Mouse (Mus musculus): ENCODE results near the gene Gck.
"Not testable (repeated sequence)": the region's sequence is repeated elsewhere in the genome, so short reads cannot be mapped to it uniquely, and the experiment has no call there.

The Gck gene

DNA sequence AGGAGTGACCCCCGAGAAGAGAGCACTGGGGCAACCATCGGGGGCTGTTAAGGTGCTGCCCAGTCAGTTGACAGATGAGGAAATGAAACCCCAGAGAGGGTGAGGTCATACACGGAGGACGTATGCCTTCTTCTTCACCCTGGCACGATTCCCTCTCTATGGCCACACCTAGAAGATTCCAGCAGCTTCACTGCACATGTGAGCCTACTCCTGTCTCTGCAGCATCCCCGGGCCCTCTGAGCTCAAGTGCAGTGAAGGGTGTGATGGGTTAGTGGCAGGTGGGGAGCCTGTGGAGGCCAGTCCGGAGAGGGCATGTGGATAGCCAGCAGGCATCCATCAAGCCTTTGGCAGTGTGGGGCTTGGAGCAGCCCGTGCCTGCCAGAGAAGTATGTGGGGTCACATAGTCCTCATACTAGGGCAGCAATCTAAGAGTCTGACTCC, 57.7 kb downstream of the Gck start:
- Histone ChIP-seq H3K4me1 (replicated peaks; ENCODE audit: low read depth, low read length) (peaks cover 26% of the 10 kb centered on the region), H3K4me3 (replicated peaks; ENCODE audit: low read length) (no peak overlapping the region), H3K36me3 (ENCODE audit: insufficient read depth, low read length) (no peaks in the 10 kb centered on the region), H3K9me3 (ENCODE audit: low read length) (no peaks in the 10 kb centered on the region), H3K27me3 (ENCODE audit: insufficient read depth, low read length) (peaks cover 40% of the 10 kb centered on the region)
- TF ChIP-seq NANOG (IDR thresholded peaks at IDR 0.05; ENCODE audit: borderline replicate concordance, low read length) (no peak), POU5F1 (IDR thresholded peaks at IDR 0.05; ENCODE audit: borderline replicate concordance, low read length) (no peak), CTCF (conservative IDR thresholded peaks at IDR 0.05; ENCODE audit: low read length) (no peak)

DNA sequence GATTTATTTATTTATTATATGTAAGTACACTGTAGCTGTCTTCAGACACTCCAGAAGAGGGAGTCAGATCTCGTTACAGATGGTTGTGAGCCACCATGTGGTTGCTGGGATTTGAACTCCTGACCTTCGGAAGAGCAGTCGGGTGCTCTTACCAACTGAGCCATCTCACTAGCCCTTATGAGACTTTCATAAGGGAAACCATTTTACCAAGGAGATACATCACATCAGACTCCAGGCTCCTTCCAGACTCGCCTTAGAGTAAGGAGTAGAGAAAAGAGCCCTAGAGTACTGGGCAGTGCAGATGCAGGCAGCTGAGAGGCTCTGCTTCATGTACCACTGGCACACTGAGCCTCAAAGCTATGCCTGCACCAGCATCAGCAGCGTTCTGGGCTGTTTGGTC, 61.3 kb downstream of the Gck start:
- H3K4me3 ChIP-seq (replicated peaks; ENCODE audit: low read length); H3K36me3 ChIP-seq (ENCODE audit: insufficient read depth, low read length); H3K9me3 ChIP-seq (ENCODE audit: low read length): not testable (repeated sequence)
- H3K27me3 ChIP-seq (ENCODE audit: insufficient read depth, low read length), result peaks cover 15% of the 10 kb centered on the region; the same call in 1 of the 2 replicates
- H3K4me1 ChIP-seq (replicated peaks; ENCODE audit: low read depth, low read length), result peaks cover 33% of the 10 kb centered on the region

DNA sequence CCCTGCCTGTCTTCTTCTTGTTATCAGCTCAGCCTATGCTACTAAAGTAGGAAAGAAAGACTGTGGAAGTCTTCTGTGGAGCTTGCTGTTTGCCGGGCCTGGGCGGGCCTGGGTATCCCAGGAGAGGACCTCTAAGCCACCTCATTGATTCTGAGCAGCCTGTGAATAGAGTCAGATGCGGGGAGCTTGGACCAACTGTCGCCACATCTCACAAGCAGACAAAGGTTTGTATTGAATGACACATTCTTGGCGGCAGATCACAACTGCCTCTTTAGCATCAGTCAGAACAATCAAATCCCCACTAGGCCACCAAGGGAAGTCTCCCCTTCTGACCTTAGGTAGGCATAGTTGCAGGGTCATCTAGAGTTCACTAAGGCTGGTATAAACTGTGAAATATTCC, 62.6 kb downstream of the Gck start:
- peak; percentile 82 for TF ChIP-seq NANOG (IDR thresholded peaks at IDR 0.05; ENCODE audit: borderline replicate concordance, low read length)
- TF ChIP-seq POU5F1 (IDR thresholded peaks at IDR 0.05; ENCODE audit: borderline replicate concordance, low read length), result no peak
- Histone ChIP-seq H3K4me3 (replicated peaks; ENCODE audit: low read length) (peak overlapping the region; percentile 54), H3K4me1 (replicated peaks; ENCODE audit: low read depth, low read length) (peaks cover 38% of the 10 kb centered on the region)

DNA sequence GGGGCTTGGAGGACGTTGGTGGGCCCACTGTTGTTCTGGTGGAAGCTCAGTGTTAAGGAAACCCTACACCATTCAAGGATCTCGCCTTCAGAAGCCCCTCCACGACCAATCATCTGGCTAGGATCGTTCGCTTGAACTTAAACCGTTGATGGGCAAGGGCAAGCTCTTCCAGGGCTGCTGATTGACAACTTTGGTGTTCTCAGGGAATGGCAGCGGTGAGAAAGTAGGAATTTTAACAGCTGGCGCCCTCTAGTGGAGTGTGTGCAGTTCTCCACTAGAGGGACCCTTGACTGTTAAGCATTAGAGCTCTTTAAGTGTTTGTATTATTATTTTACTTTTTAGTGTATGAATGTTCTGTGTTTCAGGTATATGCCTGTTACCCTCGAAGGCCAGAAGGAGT, 63.7 kb downstream of the Gck start:
- Histone ChIP-seq H3K4me1 (replicated peaks; ENCODE audit: low read depth, low read length) (peaks cover 38% of the 10 kb centered on the region), H3K36me3 (ENCODE audit: insufficient read depth, low read length) (no peaks in the 10 kb centered on the region), H3K4me3 (replicated peaks; ENCODE audit: low read length) (no peak overlapping the region), H3K27me3 (ENCODE audit: insufficient read depth, low read length) (0 out of 2 replicates have a peak, but pooled peaks cover 6% of the 10 kb centered on the region), H3K9me3 (ENCODE audit: low read length) (no peaks in the 10 kb centered on the region)
- peak; percentile 80 for TF ChIP-seq CTCF (conservative IDR thresholded peaks at IDR 0.05; ENCODE audit: low read length)
- TF ChIP-seq POU5F1 (IDR thresholded peaks at IDR 0.05; ENCODE audit: borderline replicate concordance, low read length), result no peak

More for the DNA sequence above, 62.6 kb downstream of the Gck start:
- no peaks in the 10 kb centered on the region for H3K9me3 ChIP-seq (ENCODE audit: low read length)
- H3K36me3 ChIP-seq (ENCODE audit: insufficient read depth, low read length), result no peaks in the 10 kb centered on the region
- H3K27me3 ChIP-seq (ENCODE audit: insufficient read depth, low read length), result peaks cover 9% of the 10 kb centered on the region; the same call in 1 of the 2 replicates

DNA sequence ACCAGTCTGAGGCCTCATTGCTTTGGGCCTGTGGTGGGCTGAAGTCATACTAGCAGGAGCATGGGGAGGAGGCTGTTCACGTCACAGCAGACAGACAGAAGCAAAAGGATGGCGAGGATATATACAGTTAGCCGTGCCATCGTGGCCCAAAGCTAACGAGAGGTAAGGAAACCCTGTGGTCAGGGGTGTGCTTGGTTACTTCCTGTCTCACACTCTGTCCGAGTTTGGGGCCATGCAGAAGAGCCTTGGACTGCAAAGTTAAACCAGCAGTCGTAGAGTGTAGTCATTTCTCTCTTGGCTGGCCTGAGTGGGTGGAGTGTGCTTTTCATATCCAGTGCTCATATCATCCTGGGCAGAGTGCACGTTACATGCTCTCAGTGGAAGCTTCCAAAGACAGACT, 67.4 kb downstream of the Gck start:
- peaks cover 58% of the 10 kb centered on the region for H3K4me1 ChIP-seq (replicated peaks; ENCODE audit: low read depth, low read length)
- no peaks in the 10 kb centered on the region for H3K36me3 ChIP-seq (ENCODE audit: insufficient read depth, low read length)
- H3K9me3 ChIP-seq (ENCODE audit: low read length), result no peaks in the 10 kb centered on the region
- no peak overlapping the region for H3K4me3 ChIP-seq (replicated peaks; ENCODE audit: low read length)
- H3K27me3 ChIP-seq (ENCODE audit: insufficient read depth, low read length), result no peaks in the 10 kb centered on the region
- no peak for TF ChIP-seq CTCF (conservative IDR thresholded peaks at IDR 0.05; ENCODE audit: low read length)

DNA sequence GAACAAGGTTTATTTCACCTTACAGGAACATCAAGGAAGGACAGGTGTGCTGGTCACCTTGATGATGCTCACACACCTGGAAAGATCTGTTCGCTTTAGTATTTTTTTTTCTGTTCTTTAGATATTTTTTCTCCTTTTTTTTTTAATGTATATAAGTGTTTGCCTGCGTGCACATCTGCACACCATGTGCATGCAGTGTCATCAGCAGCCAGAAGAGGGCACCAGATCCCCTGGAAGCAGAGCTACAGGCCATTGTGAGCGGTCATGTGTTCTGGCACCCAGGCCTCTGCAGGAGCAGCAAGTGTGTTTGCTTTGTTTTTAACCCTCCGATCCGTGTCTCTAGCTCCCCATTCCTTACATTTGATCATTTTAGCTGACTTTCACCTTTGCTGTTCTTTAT, 70.0 kb downstream of the Gck start:
- TF ChIP-seq POU5F1 (IDR thresholded peaks at IDR 0.05; ENCODE audit: borderline replicate concordance, low read length) (no peak), CTCF (conservative IDR thresholded peaks at IDR 0.05; ENCODE audit: low read length) (peak; percentile 93), NANOG (IDR thresholded peaks at IDR 0.05; ENCODE audit: borderline replicate concordance, low read length) (no peak)
- Histone ChIP-seq H3K4me1 (replicated peaks; ENCODE audit: low read depth, low read length) (peaks cover 64% of the 10 kb centered on the region), H3K36me3 (ENCODE audit: insufficient read depth, low read length) (peaks cover 21% of the 10 kb centered on the region), H3K9me3 (ENCODE audit: low read length) (no peaks in the 10 kb centered on the region), H3K4me3 (replicated peaks; ENCODE audit: low read length) (0 out of 2 replicates have a peak overlapping the region, but pooled peaks have one; percentile 85), H3K27me3 (ENCODE audit: insufficient read depth, low read length) (no peaks in the 10 kb centered on the region)

DNA sequence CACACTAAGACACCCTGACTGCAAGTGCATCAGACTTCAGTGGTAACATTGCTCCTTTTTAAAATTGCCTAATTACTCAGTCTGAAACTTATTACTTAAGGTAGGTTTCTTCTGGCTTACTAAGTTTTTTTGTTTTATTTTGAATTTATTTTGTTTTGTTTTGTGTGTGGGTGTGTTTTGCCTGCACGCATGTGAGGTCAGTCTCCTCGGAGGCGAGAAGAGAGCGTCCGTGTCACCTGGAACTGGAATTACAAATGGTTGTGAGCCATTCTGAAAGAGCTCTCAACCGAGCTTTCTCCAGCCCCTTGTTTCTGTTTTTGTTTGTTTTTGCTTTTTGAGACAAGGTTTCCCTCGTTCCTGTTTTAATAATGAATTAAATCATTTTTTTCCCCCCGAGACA, 71.2 kb downstream of the Gck start:
- no peak for TF ChIP-seq POU5F1 (IDR thresholded peaks at IDR 0.05; ENCODE audit: borderline replicate concordance, low read length)
- no peak for TF ChIP-seq CTCF (conservative IDR thresholded peaks at IDR 0.05; ENCODE audit: low read length)
- no peak for TF ChIP-seq NANOG (IDR thresholded peaks at IDR 0.05; ENCODE audit: borderline replicate concordance, low read length)
- Histone ChIP-seq H3K36me3 (ENCODE audit: insufficient read depth, low read length) (peaks cover 33% of the 10 kb centered on the region), H3K4me1 (replicated peaks; ENCODE audit: low read depth, low read length) (peaks cover 70% of the 10 kb centered on the region), H3K27me3 (ENCODE audit: insufficient read depth, low read length) (no peaks in the 10 kb centered on the region), H3K4me3 (replicated peaks; ENCODE audit: low read length) (peak overlapping the region; percentile 85), H3K9me3 (ENCODE audit: low read length) (no peaks in the 10 kb centered on the region)

DNA sequence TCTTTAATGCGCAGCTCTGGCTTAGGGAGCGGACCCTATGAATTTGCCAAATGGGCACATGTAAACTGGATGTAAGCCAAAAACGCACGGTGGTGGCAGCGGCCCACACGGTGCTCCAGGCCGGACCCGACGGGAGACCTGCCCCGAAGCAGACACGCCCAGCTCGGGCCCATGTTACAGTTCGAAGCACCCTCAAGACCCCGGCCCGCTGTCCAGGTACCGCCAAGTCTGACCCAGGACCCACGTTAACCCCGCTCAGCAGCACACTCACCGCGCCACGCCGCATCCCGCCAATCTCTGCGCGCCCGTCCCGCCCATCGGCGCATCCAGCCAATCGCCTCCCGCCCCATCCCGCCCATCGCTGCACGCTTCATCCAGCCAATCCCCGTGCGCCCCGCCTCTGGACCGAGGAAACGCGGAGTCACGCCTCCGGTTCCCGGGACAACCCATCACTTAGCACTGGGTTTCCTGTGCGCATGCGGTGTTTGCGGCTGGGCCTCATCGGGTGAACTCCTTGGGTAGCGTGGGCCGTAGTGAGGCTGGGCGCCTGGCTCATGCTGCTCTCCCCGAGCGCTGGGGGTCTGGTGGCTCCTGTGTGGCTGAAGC, 71.9 kb downstream of the Gck start, which contains the start of gene Pold2:
Gene Pold2 (minus strand): TSS at position 372 of the 606 bp plus-strand sequence.
- Histone ChIP-seq H3K36me3 (ENCODE audit: insufficient read depth, low read length) (peaks cover 40% of the 10 kb centered on the region), H3K4me3 (replicated peaks; ENCODE audit: low read length) (peak within 1 kb of the TSS; percentile 85), H3K9me3 (ENCODE audit: low read length) (no peaks in the 10 kb centered on the region), H3K27me3 (ENCODE audit: insufficient read depth, low read length) (no peaks in the 10 kb centered on the region), H3K4me1 (replicated peaks; ENCODE audit: low read depth, low read length) (peaks cover 70% of the 10 kb centered on the region)
- no peak for TF ChIP-seq POU5F1 (IDR thresholded peaks at IDR 0.05; ENCODE audit: borderline replicate concordance, low read length)
- no peak for TF ChIP-seq CTCF (conservative IDR thresholded peaks at IDR 0.05; ENCODE audit: low read length)
- no peak for TF ChIP-seq NANOG (IDR thresholded peaks at IDR 0.05; ENCODE audit: borderline replicate concordance, low read length)

DNA sequence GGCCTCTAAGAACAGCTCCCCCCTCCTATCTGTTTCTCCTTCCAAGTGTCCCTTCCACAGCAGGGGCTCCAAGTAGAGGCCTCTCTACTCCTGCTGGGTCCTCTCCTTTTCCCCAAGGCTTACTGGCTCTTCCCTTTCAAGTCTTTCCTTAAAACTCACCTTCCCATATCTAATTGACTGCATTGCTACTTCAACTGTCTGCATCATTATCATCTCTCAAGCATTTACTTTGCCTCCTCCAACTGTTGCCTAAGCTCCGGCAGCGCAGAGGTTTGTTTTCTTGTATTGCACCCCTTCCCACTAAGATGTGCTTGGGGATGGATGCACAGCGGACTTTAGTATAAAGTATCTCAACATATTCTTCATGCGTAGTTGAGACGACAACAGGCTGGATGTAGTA, 72.5 kb downstream of the Gck start:
- TF ChIP-seq CTCF (conservative IDR thresholded peaks at IDR 0.05; ENCODE audit: low read length) (no peak), NANOG (IDR thresholded peaks at IDR 0.05; ENCODE audit: borderline replicate concordance, low read length) (no peak), POU5F1 (IDR thresholded peaks at IDR 0.05; ENCODE audit: borderline replicate concordance, low read length) (no peak)
- Histone ChIP-seq H3K27me3 (ENCODE audit: insufficient read depth, low read length) (no peaks in the 10 kb centered on the region), H3K4me3 (replicated peaks; ENCODE audit: low read length) (peak overlapping the region; percentile 85), H3K9me3 (ENCODE audit: low read length) (no peaks in the 10 kb centered on the region), H3K36me3 (ENCODE audit: insufficient read depth, low read length) (peaks cover 46% of the 10 kb centered on the region), H3K4me1 (replicated peaks; ENCODE audit: low read depth, low read length) (peaks cover 70% of the 10 kb centered on the region)

Measured in E14TG2a.4 (cell line).